Mouse (Mus musculus): ENCODE data around the gene Polr3g.

Gene Polr3g

GRCm38 (mm10) chr13:81706311-81706710, 4.5 kb downstream of the Polr3g start:
- no peak for TF ChIP-seq GATA4 (IDR thresholded peaks at IDR 0.05; ENCODE audit: insufficient replicate concordance, low read length)

- no peak for TF ChIP-seq GATA4 (IDR thresholded peaks at IDR 0.05; ENCODE audit: insufficient replicate concordance, low read length)
Measured at GRCm38 (mm10) chr13:81703621-81704020, 7.2 kb downstream of the Polr3g start.

GRCm38 (mm10) chr13:81703148-81703547, 7.7 kb downstream of the Polr3g start:
- TF ChIP-seq GATA4 (IDR thresholded peaks at IDR 0.05; ENCODE audit: insufficient replicate concordance, low read length), result no peak

- TF ChIP-seq GATA4 (IDR thresholded peaks at IDR 0.05; ENCODE audit: insufficient replicate concordance, low read length), result no peak
Measured at GRCm38 (mm10) chr13:81694446-81694845, 16.4 kb downstream of the Polr3g start.

GRCm38 (mm10) chr13:81691606-81692005, 19.2 kb downstream of the Polr3g start:
- no peak for TF ChIP-seq GATA4 (IDR thresholded peaks at IDR 0.05; ENCODE audit: insufficient replicate concordance, low read length)

GRCm38 (mm10) chr13:81690477-81690876, 20.3 kb downstream of the Polr3g start:
- no peak for TF ChIP-seq GATA4 (IDR thresholded peaks at IDR 0.05; ENCODE audit: insufficient replicate concordance, low read length)

DNA sequence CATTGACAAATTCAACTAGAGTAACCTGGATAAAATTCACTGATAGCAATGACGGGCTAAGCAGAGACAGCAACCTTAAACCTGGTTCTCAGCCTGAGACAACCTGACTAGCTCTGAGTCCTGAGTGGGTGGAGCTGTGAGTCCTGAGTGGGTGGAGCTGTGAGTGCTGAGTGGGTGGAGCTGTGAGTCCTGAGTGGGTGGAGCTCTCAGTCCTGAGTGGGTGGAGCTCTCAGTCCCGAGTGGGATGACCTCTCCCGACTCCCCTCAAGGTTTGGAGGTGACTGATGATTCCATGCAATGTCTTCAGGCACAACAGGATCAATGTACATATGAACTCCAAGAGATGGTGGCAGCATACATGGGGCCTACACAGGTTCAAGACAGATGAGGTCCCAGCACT, 21.2 kb downstream of the Polr3g start:
- TF ChIP-seq GATA4 (IDR thresholded peaks at IDR 0.05; ENCODE audit: insufficient replicate concordance, low read length), result no peak

DNA sequence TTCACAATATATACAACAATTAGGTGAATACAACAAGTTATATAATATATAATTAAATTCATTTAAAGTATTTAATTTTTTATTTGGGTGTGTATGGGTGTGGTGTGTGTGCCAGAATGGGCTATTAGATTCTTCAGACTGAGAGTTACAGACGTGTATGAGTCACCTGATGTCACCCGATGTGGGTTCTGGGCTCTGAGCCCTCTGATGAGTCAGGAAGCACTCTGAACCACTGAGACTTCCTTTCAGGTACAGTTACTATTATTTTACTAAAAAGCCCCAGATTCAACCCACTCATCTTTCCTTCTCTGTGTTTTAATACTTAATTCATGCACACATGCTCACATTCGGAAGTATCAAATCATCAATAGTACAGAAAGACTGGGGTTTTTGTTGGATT, 25.9 kb downstream of the Polr3g start:
- TF ChIP-seq GATA4 (IDR thresholded peaks at IDR 0.05; ENCODE audit: insufficient replicate concordance, low read length), result no peak

GRCm38 (mm10) chr13:81684258-81684657, 26.6 kb downstream of the Polr3g start:
- no peak for TF ChIP-seq GATA4 (IDR thresholded peaks at IDR 0.05; ENCODE audit: insufficient replicate concordance, low read length)

DNA sequence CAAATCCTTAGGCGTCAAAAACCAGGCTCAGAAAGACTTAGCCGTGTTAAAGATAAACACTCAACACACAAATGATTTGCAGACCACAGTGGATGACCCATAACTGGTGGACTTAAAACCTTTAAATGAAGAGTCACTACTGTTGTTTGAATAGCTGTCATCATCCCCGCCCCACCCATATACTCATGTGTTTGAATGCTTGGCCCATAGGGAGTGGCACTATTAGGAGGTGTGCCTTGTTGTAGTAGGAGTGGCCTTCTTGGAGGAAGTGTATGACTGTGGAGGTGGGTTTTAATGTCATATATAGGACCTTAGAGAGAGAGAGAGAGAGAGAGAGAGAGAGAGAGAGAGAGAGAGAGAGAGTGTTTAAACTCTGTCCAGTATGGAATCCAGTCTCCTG, 27.7 kb downstream of the Polr3g start:
- no peak for TF ChIP-seq GATA4 (IDR thresholded peaks at IDR 0.05; ENCODE audit: insufficient replicate concordance, low read length)

- no peak for TF ChIP-seq GATA4 (IDR thresholded peaks at IDR 0.05; ENCODE audit: insufficient replicate concordance, low read length)
Measured at GRCm38 (mm10) chr13:81675333-81675732, 35.5 kb downstream of the Polr3g start.

DNA sequence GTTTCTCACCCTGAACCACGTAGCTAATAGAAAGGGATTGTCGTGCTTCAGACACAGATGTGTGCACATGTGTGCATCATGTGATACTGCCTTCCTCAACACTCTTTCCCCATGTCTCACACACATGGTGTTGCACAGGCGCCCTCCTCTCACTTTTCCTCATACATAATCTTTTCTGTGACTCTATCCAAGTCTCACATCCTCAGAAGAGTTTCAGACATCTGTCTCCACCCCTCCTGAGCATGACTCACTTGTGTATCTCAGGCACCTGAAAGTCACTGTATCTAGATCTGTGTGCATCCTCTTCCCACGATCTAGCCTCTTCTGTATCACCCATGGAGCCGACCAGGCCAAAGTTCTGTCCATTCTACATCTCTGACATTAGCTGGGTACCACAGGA, 43.1 kb downstream of the Polr3g start:
- TF ChIP-seq GATA4 (IDR thresholded peaks at IDR 0.05; ENCODE audit: insufficient replicate concordance, low read length), result no peak

GRCm38 (mm10) chr13:81664331-81664698, 46.5 kb downstream of the Polr3g start:
- no peak for TF ChIP-seq GATA4 (IDR thresholded peaks at IDR 0.05; ENCODE audit: insufficient replicate concordance, low read length)

- TF ChIP-seq GATA4 (IDR thresholded peaks at IDR 0.05; ENCODE audit: insufficient replicate concordance, low read length), result no peak
Measured at GRCm38 (mm10) chr13:81663566-81664330, 47.1 kb downstream of the Polr3g start.

- no peak for TF ChIP-seq GATA4 (IDR thresholded peaks at IDR 0.05; ENCODE audit: insufficient replicate concordance, low read length)
Measured at GRCm38 (mm10) chr13:81658053-81658752, 52.6 kb downstream of the Polr3g start.

DNA sequence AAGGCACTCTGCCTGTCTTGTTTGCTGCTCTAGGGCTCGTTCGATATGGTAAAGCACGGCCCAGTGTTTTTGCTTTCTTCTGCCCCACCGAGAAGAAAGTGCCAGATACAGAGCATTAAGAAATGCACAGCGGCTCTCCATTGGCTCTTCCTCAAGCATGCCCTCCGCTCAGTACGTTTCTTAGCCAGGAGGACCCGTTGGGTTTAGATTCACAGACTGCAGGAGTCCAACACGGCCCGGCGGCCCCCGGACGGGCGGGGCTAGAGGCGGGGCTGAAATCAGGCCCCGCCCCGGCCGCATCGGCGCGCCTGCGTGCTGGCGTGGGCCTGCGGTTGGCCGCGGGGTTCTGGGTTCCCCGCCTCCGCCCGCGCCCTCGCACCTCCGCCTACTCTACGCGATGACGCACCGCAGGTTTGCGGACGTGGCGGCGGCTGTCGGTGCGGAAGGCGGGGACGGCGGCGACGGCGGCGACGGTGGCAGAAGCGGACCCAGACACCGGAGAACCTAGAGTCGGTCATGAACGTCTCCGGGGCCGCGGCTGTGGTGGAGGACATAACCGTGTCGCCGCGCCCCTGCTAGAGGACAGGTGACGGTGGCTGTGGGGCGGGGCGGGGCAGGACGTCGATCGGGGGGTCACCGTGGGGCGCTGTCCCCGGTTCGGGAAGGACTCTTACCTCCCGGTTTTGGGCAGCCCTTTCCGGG, 53.3 kb downstream of the Polr3g start, which contains the start of gene Lysmd3:
Gene Lysmd3 (plus strand): TSS at position 313 of the 702 bp plus-strand sequence.
- TF ChIP-seq GATA4 (IDR thresholded peaks at IDR 0.05; ENCODE audit: insufficient replicate concordance, low read length), result no peak
